Mouse (Mus musculus) layer of hippocampus, postnatal 25 days (tissue): ENCODE data around the gene Dnah9. TPM values are rescaled to one million over a fixed set of nuclear protein-coding genes. Genes with fewer than 3 reads are reported as not detected.

Experiments used
- DNase-seq, 2 experiments: peaks; one replicate each; pipeline ENCODE4 v3.0.0; 2022; ENCODE audit warnings: mixed read lengths in 2 of 2, low spot score in 1 of 2; ENCODE audit errors: extremely low spot score in 1 of 2
- total RNA-seq, 2 experiments: library from RNA; stranded (reverse); gene quantifications; 2 replicates each; pipeline ENCODE4 v1.2.3; 2021

Gene Dnah9
- total RNA-seq = 10 to 100 TPM; 12.1 to 18.9 TPM

DNA sequence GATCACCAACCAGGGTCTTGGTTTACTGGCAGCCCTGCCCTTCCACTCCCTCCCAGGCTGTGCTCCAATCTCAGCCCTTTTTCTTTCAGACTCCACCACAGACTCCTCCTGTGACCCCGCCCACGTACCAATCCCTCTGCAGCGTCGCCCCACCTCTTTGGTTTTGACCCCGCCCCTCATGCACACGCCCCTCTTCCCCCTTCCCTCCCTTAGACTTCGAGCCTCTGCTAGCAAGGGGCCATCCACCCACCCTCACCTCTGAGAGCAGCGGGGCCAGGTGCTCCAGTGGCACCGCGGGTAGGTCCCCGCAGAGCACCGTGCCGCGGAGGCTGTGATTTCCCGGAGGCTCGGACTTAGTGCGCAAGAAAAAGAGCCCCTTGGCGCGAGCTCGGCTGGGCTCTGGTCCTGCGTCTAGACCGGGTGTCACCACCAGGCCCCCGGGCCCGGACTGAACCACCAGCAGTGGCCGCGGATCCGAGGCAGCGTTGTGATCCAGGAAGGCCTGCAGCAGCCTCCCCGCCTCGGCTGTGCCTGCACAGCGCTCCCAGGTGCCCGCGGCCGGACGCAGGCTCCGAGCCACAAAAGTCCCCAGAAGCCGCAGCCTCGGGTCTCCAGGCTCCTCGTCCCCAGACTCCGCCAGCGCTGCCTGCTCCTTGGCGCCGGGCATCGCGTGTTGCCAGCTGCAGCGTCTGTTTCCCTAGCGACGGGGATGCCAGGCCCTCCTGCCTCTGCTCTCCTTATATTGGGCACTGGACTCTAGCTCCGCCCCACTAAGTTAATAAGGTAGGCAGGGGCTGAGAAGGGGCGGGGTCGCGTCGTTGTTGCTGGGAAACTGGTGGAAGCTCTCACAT lies at the start of gene Dnah9:
TSS of gene Dnah9 (minus strand) at position 751 of the 851 bp plus-strand sequence.
- DNase-seq = peak; percentile 69 to 75

DNA sequence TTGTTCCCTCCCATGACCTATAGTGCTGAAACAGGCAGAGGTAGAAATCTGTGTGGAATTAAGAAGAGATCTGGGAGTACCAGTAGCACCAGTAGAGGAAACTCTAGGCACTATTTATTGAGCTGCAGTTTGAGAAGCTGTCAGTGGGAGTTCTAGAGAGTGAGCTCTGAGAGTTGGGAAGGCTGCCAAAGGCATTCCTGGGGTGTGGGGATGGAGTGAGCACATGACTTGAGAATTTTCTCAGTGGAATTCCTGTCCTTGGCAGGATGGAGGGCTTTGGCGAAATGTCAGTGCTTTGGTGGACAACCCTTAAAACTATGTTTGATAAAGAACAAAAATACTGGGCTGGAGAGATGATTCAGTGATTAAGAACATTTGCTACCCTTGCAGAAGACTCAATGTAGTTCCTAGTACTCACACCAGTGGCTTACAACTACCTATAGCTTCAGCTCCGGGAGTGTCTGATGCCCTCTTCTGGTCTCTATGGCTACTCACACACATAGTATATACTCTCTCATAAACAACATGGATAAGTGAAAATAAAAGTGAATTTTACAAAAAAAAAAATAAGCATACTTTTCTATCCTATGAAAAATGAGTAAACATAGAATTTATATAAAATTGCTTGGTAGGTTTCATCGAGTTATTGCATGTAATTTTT lies 20.4 kb upstream of the Dnah9 start:
- DNase-seq = peak in 1 of 2 experiments; percentile 24

DNA sequence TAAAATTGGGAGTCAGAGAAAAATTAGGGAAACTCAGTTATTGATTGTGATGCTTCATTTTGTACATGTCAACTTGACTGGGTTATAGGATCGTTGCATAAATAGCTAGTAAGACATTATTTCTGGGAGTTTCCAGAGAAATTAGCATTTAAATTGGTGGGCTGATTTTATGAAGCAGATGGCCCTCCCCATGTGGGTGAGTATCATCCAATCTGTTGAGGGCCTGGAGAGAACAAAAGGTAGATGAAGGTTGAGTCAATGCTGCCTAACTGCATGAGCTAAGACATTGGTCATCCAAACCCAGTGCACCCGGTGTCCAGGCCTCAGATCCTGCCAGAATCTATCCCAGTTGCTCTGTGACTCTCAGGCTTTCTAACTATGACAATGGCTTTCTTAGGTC lies 19.8 kb upstream of the Dnah9 start:
- peak in 1 of 2 experiments; percentile 46 for DNase-seq

DNA sequence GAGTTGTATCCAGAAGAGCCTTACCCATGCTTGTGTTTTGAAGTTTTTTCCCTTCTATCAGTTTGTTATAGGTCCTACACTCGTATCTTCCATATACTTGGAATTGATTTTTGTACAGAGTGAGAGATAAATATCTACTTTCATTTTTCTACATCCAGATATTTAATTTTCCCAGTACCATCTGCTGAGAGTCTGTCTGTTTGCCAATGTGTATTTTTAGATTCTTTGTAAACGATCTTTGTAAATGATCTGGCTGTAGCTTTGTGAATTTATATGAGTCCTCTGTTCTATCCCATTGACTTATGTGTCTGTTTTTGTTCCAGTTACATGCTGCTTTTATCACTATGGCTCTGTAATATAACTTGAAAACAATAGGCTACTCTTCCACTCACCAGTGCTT lies 9.4 kb upstream of the Dnah9 start:
- DNase-seq = no peak

DNA sequence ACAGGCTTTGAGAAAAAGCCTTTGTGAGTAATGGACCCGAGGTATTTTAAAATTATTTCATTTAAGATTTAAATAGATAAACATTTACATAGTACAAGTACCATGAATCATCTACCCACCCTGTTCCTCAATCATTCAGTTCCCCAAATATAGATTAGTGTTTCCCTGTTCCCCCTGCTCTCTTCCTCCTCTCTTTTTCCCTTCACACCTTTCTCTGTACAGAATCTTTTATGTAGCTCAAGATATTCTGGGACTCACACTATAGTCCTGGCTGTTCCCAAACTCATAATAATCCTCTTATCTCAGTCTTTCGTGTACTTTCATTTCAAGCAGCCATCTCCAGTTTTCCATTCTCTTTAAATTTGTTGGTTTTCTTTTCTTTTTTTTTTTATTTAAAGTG lies 4.3 kb downstream of the Dnah9 start:
- no peak for DNase-seq

DNA sequence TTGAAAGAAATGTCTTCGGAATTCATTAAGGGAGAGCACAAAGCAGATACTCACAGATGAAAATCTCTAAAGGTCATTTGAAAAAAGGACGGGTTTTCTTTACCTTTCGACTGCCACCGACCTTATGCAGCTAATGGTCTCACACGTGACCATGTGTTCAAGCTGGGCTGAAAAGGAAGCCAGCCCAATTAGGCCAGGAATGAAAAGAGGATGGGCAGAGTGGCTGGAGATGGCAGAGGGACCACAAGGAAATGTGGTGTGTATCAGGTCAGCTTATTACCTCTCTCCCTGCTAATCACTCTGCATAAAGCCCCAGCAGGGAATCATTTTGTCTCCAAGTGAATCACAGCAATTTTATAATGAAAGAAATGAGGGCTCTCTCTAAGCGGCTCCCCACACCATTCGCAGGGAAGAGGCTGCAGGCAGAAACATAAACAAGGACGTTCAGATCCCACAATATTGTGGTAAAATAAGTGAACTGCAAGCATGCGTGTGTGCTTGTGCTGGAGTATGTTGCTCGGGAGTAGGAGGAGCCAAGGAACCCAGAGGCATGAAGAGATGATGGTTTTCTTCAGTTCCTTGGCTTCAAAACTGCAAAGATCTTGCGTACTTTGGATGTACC lies 27.6 kb downstream of the Dnah9 start:
- DNase-seq = no peak

DNA sequence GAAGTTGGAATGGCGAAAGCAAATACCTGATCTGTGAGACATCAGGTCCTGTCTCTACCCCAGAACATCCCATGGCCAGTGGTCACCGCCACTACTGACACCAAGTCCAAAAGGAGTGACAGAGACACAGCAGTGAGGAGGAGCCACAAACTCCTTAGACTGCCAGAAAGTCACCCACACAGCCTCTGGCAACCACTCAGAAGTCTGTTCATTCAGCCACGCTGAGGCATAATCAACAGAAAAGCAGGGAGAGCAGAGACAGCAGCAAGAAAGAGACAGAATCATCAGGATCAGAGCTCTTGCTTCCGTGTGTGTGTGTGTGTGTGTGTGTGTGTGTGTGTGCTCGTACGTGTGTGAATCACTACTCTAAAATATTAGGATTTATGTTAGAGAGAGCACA lies 33.5 kb downstream of the Dnah9 start:
- DNase-seq = no peak

DNA sequence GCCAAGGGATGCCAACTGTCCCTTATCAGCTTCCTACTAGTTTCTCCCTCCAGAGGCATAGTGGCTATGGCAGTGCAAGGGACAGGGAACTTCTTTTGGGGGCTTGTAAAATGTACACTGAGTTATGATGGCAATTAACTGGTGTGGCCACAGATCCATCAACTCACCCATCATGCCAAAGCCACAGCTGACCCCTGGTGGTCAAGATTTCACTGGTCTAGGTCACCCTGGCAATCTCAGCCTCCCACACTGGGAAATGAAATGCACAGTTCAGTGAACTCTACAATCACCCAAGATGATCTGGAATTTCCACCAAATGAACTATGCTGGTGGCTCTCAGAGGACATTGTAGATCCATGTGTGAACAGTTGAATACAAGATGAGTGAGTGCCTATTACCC lies 42.2 kb downstream of the Dnah9 start:
- DNase-seq = no peak

DNA sequence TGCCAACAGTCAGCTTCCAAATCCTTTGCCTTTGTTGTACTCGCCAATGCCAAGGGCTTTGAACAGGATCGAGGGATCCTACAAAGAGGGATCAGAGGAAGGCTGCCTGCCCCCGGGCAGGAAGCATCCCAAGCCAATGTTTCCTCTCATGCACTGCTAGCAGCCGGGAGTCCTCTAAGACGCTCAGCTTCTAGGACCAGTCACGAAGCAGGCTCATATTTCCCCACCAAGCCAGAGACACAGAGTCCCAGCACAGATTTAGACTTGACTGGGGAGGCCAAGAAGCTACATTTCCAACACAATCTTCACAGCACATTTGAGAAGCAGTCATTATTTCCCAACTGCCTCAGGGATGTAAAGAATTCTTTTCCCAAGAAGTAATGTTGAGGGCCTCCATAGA lies 43.9 kb downstream of the Dnah9 start:
- no peak for DNase-seq

DNA sequence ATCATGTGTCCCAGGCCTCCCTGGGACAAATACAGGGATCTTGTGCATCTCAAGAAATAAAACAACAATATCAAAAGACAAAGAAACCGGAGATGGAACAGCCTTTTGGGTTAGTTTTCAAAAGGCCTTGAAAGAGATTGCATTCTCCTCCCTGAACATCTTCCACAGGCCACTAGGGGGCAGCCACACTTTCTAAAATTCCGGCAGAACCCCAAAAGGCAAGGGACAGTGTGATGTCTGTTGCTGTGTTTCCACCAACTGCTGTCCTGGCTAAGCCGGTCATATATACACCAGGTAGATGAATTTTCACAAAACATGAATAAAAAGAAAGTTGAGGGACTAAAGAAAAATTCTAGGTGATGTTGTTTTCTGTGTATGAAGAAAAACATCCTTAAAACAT lies 46.3 kb downstream of the Dnah9 start:
- peak; percentile 62 to 88 for DNase-seq

DNA sequence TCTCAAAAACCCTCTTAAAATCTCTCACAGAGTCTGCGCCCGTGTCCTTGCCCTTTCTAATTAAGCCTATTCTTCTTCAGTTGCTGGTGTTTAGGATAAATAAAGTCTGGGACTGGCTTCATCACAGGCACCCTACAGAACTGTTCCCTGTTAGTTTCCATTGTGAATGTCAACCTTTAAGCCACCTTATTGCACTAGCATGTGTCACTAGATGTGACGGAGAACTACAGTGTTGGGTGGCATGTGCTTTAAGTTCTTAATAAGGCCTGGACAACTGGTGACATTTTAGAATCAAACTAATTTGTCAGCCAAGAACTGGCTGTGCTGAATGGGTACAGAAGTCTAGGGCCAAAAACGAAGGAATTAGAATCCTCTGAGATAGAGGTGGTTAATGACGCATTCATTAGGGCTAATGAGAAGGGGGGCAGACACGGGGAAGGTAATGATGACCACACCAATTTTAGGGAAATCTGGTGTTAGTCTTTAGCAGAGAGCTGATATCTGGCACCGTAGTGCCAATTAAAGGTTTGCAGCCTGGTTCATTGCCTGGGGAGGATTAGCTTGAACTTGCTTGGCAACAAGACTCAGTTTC lies 84.6 kb downstream of the Dnah9 start:
- no peak for DNase-seq

DNA sequence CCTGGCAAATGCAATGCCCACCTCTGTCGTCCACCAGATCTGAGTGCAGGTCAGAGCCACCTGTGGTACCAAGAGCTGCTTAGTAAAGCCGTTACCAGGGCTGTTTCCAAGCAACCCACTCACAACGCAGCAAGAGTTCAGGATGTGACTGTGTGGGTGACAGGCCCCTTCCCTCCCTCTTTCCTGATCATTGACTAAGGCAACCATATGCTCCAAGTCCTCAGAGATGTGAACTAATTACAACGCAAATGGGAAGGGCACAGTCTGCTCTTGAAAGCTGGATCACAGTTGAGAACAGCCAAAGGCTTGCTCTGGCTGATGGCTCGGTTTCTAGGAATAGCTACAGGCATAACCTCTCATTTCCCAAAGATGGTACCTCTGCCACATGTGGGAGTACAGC lies 95.4 kb downstream of the Dnah9 start:
- DNase-seq = no peak

DNA sequence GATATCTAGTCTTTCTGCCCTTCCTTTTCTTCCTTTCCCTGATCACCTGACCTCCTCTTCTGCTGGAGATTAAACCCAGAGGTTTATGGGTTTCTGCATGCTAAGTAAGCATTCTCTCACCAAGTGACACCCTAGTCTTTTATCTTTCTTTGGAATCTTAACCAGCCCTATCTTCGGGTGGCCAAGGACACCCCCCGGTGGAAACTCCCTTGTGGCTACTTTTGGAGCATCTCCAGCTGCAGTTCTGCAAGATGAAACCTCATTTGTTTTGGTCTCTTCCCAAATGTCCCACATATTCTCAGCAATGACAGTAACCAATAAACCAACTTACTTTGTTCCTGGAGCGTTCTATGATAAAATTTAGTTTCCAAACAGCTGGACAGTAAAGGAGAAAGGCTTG lies 109.4 kb downstream of the Dnah9 start:
- DNase-seq = no peak

DNA sequence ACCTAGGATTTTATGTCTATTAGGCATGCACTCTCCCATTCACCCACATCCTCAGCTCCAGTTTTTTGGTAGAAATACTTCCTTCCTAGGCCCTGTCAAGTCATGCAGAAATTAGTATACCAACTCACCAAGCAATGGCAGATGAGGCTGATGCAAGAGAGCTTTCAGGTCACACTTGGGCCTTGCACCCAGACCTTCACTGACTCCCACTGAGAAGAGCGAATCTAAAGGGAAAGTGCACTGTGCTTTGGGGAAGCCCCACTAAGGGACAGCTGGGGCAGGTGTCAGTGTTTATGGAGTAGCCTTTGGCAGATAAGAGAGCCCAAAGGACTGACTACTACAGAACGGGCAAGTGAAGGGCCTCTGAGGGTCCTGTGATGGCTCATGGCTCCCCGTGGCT lies 117.1 kb downstream of the Dnah9 start:
- DNase-seq = no peak

DNA sequence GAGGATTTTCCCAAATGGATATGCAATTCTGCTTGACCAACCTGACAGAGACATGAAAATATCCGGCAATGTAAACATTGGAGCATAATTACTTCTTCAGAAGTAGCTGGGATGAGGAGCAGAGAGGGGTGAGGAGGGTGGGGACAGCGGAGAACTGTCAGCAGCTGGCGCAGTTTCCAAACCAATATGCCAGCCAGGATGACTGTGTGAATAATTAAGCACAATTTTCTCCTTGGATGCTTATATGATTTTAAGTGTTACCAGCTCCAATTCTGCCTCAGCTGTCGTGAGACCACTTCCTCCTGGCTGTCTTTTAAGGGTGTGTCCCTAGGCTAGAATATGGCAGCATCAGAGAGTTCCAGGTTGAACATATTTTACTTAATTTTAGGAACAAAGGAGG lies 119.2 kb downstream of the Dnah9 start:
- DNase-seq = no peak

DNA sequence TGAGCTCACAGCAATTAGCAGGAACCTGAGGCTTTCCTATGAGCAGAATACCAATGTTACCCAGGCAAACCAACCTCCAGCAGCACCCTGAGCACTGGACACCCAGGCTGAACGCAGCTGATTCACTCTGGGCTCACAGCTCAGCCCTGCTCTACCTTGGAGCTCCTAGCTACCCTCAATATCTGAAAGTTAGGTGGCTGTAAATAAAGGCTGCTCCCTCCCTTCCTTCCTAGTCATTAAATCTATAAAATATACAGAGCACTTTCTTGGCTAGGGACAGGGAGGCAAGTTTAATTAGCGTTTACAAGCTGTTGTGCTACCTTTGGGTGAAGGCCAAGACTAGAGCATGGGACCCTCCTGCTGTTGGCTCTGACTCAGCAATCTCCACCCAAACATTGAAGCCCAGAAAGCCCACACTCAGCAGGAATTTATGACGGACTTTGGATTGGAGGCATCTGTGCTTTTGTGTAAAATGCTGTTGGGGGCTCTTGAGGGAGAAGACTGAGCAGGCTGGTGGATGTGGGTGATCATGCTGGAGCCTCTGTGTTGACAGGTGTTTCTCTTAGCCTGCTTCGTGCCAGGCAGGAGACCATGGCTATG lies 121.7 kb downstream of the Dnah9 start:
- DNase-seq = no peak

DNA sequence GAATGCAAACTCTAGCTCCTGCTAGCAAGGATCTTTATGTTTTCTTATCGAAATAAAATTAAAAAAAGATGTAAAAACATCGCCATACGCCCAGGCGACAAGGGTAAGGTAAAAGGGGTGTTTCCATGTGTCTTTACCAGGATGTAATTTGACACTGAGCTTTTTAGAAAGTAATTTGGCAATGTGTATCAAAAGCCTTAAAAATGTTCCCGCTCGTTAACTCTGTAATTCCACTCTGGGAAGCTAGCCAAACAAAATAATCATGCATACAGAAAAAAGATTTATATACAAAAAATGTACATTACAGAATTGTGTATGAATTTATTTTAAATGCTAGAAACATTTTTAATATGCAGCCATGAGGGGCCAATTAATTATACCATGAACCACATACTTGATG lies 124.7 kb downstream of the Dnah9 start:
- DNase-seq = no peak

DNA sequence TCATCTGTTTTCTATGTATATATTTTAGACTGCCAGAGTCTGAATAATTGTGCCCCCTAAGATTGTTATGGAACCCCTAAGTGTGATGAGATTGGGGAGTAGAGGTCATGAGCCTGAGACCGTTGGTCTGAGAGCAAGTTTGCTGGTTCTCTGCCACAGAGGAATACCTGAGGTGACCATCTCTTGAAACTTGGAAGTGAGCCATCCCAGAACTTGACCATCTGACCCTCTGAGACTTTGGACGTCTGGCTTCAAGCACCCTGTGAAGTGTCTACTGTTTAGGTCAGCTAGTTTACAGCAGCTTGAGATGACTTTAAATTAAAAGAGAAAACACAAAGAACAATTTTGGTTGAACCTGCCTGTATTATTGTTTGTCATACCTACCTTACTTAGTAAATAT lies 125.8 kb downstream of the Dnah9 start:
- no peak for DNase-seq

DNA sequence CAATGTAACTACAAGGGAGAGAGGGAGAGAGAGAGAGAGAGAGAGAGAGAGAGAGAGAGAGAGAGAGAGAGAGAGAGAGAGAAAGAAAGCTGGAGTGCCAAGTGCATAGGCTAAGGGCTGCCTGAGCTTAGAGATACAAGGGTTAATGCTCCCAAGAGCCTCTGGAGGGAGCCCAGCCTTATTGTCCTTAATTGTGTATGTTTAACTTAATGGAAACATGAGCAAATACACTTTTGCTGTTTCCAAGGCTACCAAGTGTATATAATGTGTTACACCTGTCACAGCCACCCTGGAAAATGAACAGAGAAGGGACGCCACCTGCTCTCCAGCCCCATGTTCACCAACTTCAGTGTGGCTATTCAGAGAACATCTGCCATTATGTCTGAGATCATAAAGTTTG lies 142.6 kb downstream of the Dnah9 start:
- no peak for DNase-seq

DNA sequence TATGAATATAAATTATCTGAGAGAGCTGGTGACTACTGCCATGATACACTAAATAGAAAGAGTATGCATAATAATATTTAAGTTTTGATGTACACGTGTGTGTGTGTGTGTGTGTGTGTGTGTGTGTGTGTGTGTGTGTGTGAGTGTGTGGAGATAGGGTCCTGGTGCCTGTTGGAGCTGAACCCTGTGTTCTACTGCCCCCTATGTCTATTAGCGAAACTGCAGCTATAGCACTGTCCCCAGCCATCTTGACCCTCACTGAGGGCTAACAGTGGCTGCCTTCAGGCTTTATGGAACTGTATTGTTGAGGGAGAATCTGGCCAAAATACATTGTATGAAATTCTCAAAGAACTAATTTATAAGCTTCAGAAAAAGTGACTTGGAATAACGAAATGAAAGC lies 192.5 kb downstream of the Dnah9 start:
- DNase-seq = no peak

DNA sequence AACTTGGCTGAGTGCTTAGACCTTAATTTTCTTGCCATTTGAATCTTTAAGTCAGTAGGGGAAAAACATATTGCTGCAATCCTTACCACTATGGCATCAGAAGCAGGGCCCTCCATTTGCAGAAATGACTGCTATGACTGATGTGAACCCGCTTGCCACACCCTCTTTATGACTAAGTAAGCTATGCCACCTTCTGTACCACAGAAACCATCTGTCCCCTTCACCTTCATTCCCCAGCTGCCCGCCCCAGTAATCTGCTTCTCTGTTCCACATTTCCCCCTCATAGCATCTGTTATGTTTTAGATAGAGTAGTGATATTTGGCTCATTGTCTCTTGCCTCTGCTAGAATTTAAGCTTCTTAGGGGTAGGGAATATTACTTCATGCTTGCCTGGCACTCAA lies 237.6 kb downstream of the Dnah9 start:
- DNase-seq = peak in 1 of 2 experiments; percentile 19
